Mouse (Mus musculus): ENCODE data around the gene Dolk. TPM values are rescaled to one million over a fixed set of nuclear protein-coding genes. Genes with fewer than 3 reads are reported as not detected.

Dolk gene
- polyA plus RNA-seq, 1 experiment from 2014 or later, result 41.2 TPM

GRCm38 (mm10) chr2:30255631-30256395 lies 30.3 kb downstream of the Dolk start:
- no peak overlapping the region for H3K4me3 ChIP-seq (ENCODE audit: low read length)
- no peak overlapping the region for H3K4me2 ChIP-seq (ENCODE audit: low read depth, low read length)
- 96% methylated on average over 42 of the region's 42 CpGs for WGBS
- peaks cover 23% of the 10 kb centered on the region for H3K36me3 ChIP-seq (ENCODE audit: control insufficient read depth, insufficient read depth, low read length)
- no peak overlapping the region for H3K9ac ChIP-seq (ENCODE audit: low read depth, low read length)
- H3K9me3 ChIP-seq (ENCODE audit: control insufficient read depth, low read length), result no peaks in the 10 kb centered on the region
- H3K27me3 ChIP-seq (replicated peaks; ENCODE audit: control insufficient read depth, insufficient read depth, low read length), result no peaks in the 10 kb centered on the region
- peaks cover 18% of the 10 kb centered on the region for H3K4me1 ChIP-seq (ENCODE audit: control insufficient read depth, insufficient read depth, low read length)
- H3K27ac ChIP-seq (ENCODE audit: low read length), result no peak overlapping the region
- ATAC-seq, result no peak

DNA sequence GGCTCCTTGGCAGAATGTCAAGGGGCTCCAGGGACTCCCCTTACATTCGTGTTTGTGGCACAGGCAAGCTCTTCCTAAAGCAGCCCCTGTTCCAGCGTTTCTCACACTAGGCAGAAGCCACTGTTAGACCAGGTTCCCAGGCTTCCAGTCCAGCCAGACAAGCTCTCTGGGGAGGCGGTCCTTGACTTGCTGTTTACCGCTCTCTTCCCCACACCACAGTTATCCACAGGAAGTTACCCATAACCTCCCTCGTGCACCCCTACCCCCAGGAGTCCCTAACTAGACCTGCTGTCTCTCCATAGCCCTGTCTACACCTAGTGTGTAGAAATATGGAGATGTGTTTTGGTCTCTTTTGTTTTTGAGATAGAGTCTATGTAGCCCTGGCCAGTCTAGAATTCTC lies 32.3 kb downstream of the Dolk start:
- Histone ChIP-seq H3K4me3 (ENCODE audit: low read length) (no peak overlapping the region), H3K9me3 (ENCODE audit: control insufficient read depth, low read length) (no peaks in the 10 kb centered on the region), H3K36me3 (ENCODE audit: control insufficient read depth, insufficient read depth, low read length) (peaks cover 23% of the 10 kb centered on the region), H3K4me1 (ENCODE audit: control insufficient read depth, insufficient read depth, low read length) (peaks cover 20% of the 10 kb centered on the region), H3K27ac (ENCODE audit: low read length) (no peak overlapping the region), H3K4me2 (ENCODE audit: low read depth, low read length) (no peak overlapping the region), H3K9ac (ENCODE audit: low read depth, low read length) (no peak overlapping the region), H3K27me3 (replicated peaks; ENCODE audit: control insufficient read depth, insufficient read depth, low read length) (no peaks in the 10 kb centered on the region)
- ATAC-seq, result no peak
- WGBS, result 85% methylated on average over 5 of the region's 5 CpGs

DNA sequence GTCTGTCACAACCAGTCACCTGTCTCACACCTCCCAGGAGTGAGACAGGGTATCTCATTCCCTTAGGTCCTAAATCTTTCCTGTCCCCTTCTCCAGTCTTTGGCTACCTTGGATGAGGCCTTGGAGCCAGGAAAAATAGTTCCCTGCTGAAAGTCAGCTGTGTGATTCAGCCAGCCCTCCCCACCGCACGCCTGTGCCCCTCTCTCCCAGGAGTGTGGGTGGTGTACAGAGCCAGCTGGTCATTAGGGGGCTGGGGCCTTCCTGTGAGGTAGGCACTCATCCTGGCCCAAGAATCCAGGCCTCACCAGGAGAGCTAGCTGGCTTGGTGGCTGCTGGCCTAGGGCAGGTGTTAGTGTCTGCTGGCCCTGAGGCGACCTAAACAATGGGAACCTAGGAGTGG lies 33.6 kb downstream of the Dolk start:
- H3K9ac ChIP-seq (ENCODE audit: low read depth, low read length), result peak overlapping the region; percentile 21; the same call in 1 of the 2 replicates
- H3K36me3 ChIP-seq (ENCODE audit: control insufficient read depth, insufficient read depth, low read length), result peaks cover 28% of the 10 kb centered on the region

GRCm38 (mm10) chr2:30251417-30252104 lies 34.6 kb downstream of the Dolk start:
- H3K9ac ChIP-seq (ENCODE audit: low read depth, low read length), result peak overlapping the region; percentile 34
- WGBS, result 54% methylated on average over 5 of the region's 5 CpGs

More for the DNA sequence above, 33.6 kb downstream of the Dolk start:
- Histone ChIP-seq H3K27ac (ENCODE audit: low read length) (peak overlapping the region; percentile 82), H3K4me3 (ENCODE audit: low read length) (no peak overlapping the region), H3K4me1 (ENCODE audit: control insufficient read depth, insufficient read depth, low read length) (peaks cover 20% of the 10 kb centered on the region), H3K4me2 (ENCODE audit: low read depth, low read length) (no peak overlapping the region), H3K27me3 (replicated peaks; ENCODE audit: control insufficient read depth, insufficient read depth, low read length) (no peaks in the 10 kb centered on the region), H3K9me3 (ENCODE audit: control insufficient read depth, low read length) (no peaks in the 10 kb centered on the region)
- no peak for ATAC-seq
- 76% methylated on average over 3 of the region's 3 CpGs for WGBS

DNA sequence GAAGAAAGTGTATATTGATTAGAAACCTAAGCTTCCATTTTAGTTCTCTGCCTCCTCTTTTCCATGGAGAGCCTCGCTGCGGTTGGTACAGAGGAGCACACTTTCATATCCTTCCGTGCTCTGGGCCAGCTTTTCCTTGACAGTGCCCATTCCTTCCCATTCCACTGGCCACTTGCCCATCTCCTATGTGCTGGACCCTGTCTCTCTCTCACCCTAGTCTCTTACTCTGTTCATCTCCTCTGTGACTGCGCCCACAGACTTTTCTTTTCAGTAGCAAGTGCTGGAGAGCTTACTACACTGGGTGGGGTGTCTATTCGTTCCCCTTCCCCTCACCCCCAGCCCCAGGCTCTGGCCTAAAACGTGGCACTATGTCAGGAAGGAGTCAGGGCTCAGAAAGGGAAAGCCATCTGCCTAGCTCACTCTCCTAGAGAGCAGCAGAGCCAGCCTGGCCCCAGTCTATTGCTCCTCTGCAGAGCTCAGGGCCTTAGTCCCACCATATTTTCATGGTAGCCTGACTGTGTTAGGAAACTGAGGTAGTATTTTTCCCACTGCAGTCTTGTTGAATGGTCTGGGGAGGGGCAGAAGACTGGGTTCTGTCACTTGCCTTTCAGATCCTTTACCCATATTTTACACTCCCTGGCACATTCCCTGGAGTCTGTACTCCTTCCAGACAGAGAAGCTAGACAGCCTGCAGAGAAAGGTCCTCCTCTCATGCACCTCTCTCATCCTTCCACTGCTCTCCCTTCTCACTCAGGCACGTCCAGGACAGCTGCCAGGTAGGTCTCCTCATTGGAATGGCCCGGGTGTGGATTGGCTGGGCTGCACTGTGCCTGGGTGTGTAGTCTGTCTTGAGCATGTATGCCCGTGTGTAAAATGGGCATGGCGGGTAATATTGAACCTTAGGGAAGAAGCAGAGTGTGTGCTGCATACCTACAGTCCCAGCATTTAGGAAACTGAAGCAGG lies 35.7 kb downstream of the Dolk start:
- no peak overlapping the region for H3K4me3 ChIP-seq (ENCODE audit: low read length)
- H3K27ac ChIP-seq (ENCODE audit: low read length), result peak overlapping the region; percentile 82
- ATAC-seq, result no peak
- no peak overlapping the region for H3K9ac ChIP-seq (ENCODE audit: low read depth, low read length)
- no peak overlapping the region for H3K4me2 ChIP-seq (ENCODE audit: low read depth, low read length)
- 86% methylated on average over 10 of the region's 10 CpGs for WGBS
- no peaks in the 10 kb centered on the region for H3K9me3 ChIP-seq (ENCODE audit: control insufficient read depth, low read length)
- peaks cover 25% of the 10 kb centered on the region for H3K4me1 ChIP-seq (ENCODE audit: control insufficient read depth, insufficient read depth, low read length)
- peaks cover 13% of the 10 kb centered on the region for H3K36me3 ChIP-seq (ENCODE audit: control insufficient read depth, insufficient read depth, low read length)
- no peaks in the 10 kb centered on the region for H3K27me3 ChIP-seq (replicated peaks; ENCODE audit: control insufficient read depth, insufficient read depth, low read length)

More at GRCm38 (mm10) chr2:30251417-30252104, 34.6 kb downstream of the Dolk start:
- peak overlapping the region; percentile 23; the same call in 1 of the 2 replicates for H3K4me2 ChIP-seq (ENCODE audit: low read depth, low read length)
- H3K27ac ChIP-seq (ENCODE audit: low read length), result peak overlapping the region; percentile 82
- peaks cover 21% of the 10 kb centered on the region for H3K36me3 ChIP-seq (ENCODE audit: control insufficient read depth, insufficient read depth, low read length)
- ATAC-seq, result peak; percentile 93
- H3K4me1 ChIP-seq (ENCODE audit: control insufficient read depth, insufficient read depth, low read length), result peaks cover 20% of the 10 kb centered on the region
- no peaks in the 10 kb centered on the region for H3K9me3 ChIP-seq (ENCODE audit: control insufficient read depth, low read length)
- H3K4me3 ChIP-seq (ENCODE audit: low read length), result no peak overlapping the region
- no peaks in the 10 kb centered on the region for H3K27me3 ChIP-seq (replicated peaks; ENCODE audit: control insufficient read depth, insufficient read depth, low read length)

DNA sequence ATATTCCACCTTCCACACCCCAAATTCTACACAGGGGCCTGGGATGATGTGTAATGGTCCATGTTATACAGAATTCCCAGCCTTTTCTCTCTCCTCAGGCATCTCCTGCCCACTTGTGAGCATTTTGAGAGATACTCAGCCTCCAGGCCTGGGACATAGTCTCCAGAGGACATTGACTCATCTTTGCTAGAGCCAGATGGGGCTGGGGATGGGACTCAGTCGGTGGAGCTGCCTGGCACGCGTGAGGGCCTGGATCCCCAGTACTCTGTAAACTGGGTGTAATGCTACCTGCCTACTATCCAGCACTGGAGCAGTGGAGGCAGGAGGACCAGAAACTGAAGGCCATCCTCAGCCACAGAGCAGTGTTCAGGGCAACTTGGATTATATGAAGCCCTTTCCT lies 37.0 kb downstream of the Dolk start:
- Histone ChIP-seq H3K9me3 (ENCODE audit: control insufficient read depth, low read length) (no peaks in the 10 kb centered on the region), H3K4me2 (ENCODE audit: low read depth, low read length) (no peak overlapping the region), H3K4me1 (ENCODE audit: control insufficient read depth, insufficient read depth, low read length) (peaks cover 31% of the 10 kb centered on the region), H3K27ac (ENCODE audit: low read length) (no peak overlapping the region), H3K4me3 (ENCODE audit: low read length) (no peak overlapping the region), H3K27me3 (replicated peaks; ENCODE audit: control insufficient read depth, insufficient read depth, low read length) (no peaks in the 10 kb centered on the region), H3K9ac (ENCODE audit: low read depth, low read length) (no peak overlapping the region), H3K36me3 (ENCODE audit: control insufficient read depth, insufficient read depth, low read length) (peaks cover 12% of the 10 kb centered on the region)
- no peak for ATAC-seq
- WGBS, result 97% methylated on average over 3 of the region's 3 CpGs

GRCm38 (mm10) chr2:30247681-30248080 lies 38.5 kb downstream of the Dolk start:
- 78% methylated on average over 4 of the region's 4 CpGs for WGBS
- Histone ChIP-seq H3K27ac (ENCODE audit: low read length) (no peak overlapping the region), H3K9ac (ENCODE audit: low read depth, low read length) (no peak overlapping the region), H3K27me3 (replicated peaks; ENCODE audit: control insufficient read depth, insufficient read depth, low read length) (no peaks in the 10 kb centered on the region), H3K36me3 (ENCODE audit: control insufficient read depth, insufficient read depth, low read length) (peaks cover 15% of the 10 kb centered on the region), H3K4me3 (ENCODE audit: low read length) (no peak overlapping the region), H3K9me3 (ENCODE audit: control insufficient read depth, low read length) (no peaks in the 10 kb centered on the region), H3K4me2 (ENCODE audit: low read depth, low read length) (no peak overlapping the region), H3K4me1 (ENCODE audit: control insufficient read depth, insufficient read depth, low read length) (peaks cover 33% of the 10 kb centered on the region)
- ATAC-seq, result no peak

DNA sequence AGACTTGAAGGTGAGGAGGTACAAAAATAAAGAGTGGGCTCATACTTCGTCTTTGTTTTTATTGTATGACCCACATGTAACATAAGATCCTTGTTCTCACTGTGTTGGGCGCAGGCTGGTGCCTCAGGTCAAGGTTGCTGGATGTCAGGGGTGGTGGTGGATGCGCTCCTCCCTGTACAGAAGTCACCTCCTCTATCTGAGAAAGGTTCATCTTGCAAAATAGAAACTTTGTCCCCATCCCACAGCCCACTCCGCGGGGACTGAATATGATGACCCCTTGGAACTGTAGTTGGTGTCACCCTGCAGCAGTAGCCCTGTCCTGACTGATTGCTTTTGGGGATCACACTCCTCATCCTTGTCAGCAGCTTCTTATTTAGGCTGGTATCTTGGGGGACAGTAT lies 39.1 kb downstream of the Dolk start:
- Histone ChIP-seq H3K4me2 (ENCODE audit: low read depth, low read length) (no peak overlapping the region), H3K9ac (ENCODE audit: low read depth, low read length) (no peak overlapping the region), H3K4me3 (ENCODE audit: low read length) (no peak overlapping the region), H3K36me3 (ENCODE audit: control insufficient read depth, insufficient read depth, low read length) (peaks cover 15% of the 10 kb centered on the region), H3K9me3 (ENCODE audit: control insufficient read depth, low read length) (no peaks in the 10 kb centered on the region), H3K4me1 (ENCODE audit: control insufficient read depth, insufficient read depth, low read length) (peaks cover 26% of the 10 kb centered on the region), H3K27ac (ENCODE audit: low read length) (no peak overlapping the region), H3K27me3 (replicated peaks; ENCODE audit: control insufficient read depth, insufficient read depth, low read length) (no peaks in the 10 kb centered on the region)
- 90% methylated on average over 5 of the region's 5 CpGs for WGBS
- ATAC-seq, result no peak
